Mouse (Mus musculus) heart, embryonic 16.5 days (tissue): ENCODE measurements around the gene Gdf2. TPM values are rescaled to one million over a fixed set of nuclear protein-coding genes. Genes with fewer than 3 reads are reported as not detected.

Experiments
- ATAC-seq: fragments of 200-750 bp; cut with Nextera tagmentation; replicated peaks from 2 replicates; pipeline ENCODE4 v1.8.0; 2017; ENCODE audit warnings: moderate number of reproducible peaks; ENCODE audit not compliant: insufficient read depth, low FRiP score; ENCODE audit errors: extremely low read depth
- H3K27ac ChIP-seq: fragments of 300-500 bp; sonication (generic); 2 replicates; pipeline ENCODE4 v1.5.1; 2014; ENCODE audit warnings: mild to moderate bottlenecking, low read length, control low read depth, moderate library complexity
- H3K27me3 ChIP-seq: fragments of 300-500 bp; sonication (generic); 2 replicates; pipeline ENCODE4 v1.6.1; 2014; ENCODE audit warnings: low read length, mixed read lengths; ENCODE audit not compliant: control insufficient read depth, insufficient read depth
- H3K36me3 ChIP-seq: fragments of 300-500 bp; sonication (generic); 2 replicates; pipeline ENCODE4 v1.6.1; 2014; ENCODE audit not compliant: control insufficient read depth, insufficient read depth
- H3K4me1 ChIP-seq: fragments of 300-500 bp; sonication (generic); 2 replicates; pipeline ENCODE4 v1.6.1; 2014; ENCODE audit warnings: low read length, mixed read lengths; ENCODE audit not compliant: control insufficient read depth, insufficient read depth
- H3K4me2 ChIP-seq: fragments of 300-500 bp; sonication (generic); 2 replicates; pipeline ENCODE4 v1.6.1; 2014; ENCODE audit warnings: low read depth, mild to moderate bottlenecking, control low read depth, low read length
- H3K4me3 ChIP-seq: fragments of 300-500 bp; sonication (generic); 2 replicates; pipeline ENCODE4 v1.5.1; 2014; ENCODE audit warnings: mild to moderate bottlenecking, control low read depth, low read length
- H3K9ac ChIP-seq: fragments of 300-500 bp; sonication (generic); 2 replicates; pipeline ENCODE4 v1.6.1; 2014; ENCODE audit warnings: low read length, control low read depth
- H3K9me3 ChIP-seq: fragments of 300-500 bp; sonication (generic); replicated peaks from 2 replicates; pipeline ENCODE4 v1.6.1; 2016; ENCODE audit warnings: low read length; ENCODE audit not compliant: control insufficient read depth
- WGBS: fragments of 180-500 bp; shearing (Covaris S2); extraction: QIAGEN DNeasy Blood & Tissue Kit; methylation state at CpG from one replicate; pipeline ENCODE4 v1.1.7; 2014; 5-methylcytosine and 5-hydroxymethylcytosine counted together
- polyA plus RNA-seq: library from polyadenylated mRNA; unstranded; fragments of >200 nt; fragmentation: Nextera tagmentation; extraction: Ambion mirVana; gene quantifications from 2 replicates; pipeline ENCODE4 v1.2.1, GENCODE M21; 2015

The Gdf2 gene
- polyA plus RNA-seq, 1 experiment from 2014 or later, result 0.20 TPM

DNA sequence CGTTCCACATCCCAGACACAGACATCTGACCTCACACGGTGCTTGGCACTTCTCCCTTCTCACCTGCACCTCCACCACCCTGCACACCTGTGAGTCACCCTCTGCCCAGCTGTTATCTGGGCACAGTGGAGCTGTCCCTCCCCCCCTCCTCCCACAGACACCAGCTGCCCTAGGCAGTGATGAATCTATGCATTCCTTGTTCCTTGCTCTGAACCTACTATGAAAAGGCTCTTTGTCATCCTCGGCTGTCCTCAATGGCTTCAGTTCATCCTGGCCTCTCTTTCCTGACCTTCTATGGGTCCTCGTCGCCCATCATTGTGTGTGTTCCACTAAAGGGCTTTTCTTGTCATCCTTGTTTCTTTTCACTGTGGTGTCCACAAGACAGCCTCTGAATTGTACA, 33.9 kb downstream of the Gdf2 start:
- no peak overlapping the region for H3K4me2 ChIP-seq
- H3K36me3 ChIP-seq, result no peaks in the 10 kb centered on the region
- no peak overlapping the region for H3K4me3 ChIP-seq
- no peaks in the 10 kb centered on the region for H3K9me3 ChIP-seq
- whole genome bisulfite sequencing, result 63% methylated on average over 5 of the region's 5 CpGs
- H3K27ac ChIP-seq, result no peak overlapping the region
- H3K9ac ChIP-seq, result no peak overlapping the region
- no peak for ATAC-seq
- no peaks in the 10 kb centered on the region; the same call in 1 of the 2 replicates for H3K4me1 ChIP-seq
- peaks cover 10% of the 10 kb centered on the region for H3K27me3 ChIP-seq

GRCm38 (mm10) chr14:33977748-33978147, 36.9 kb downstream of the Gdf2 start:
- H3K9me3 ChIP-seq, result no peaks in the 10 kb centered on the region
- H3K27me3 ChIP-seq, result peaks cover 10% of the 10 kb centered on the region
- H3K4me3 ChIP-seq, result no peak overlapping the region
- H3K27ac ChIP-seq, result no peak overlapping the region
- no peaks in the 10 kb centered on the region for H3K36me3 ChIP-seq
- H3K4me1 ChIP-seq, result no peaks in the 10 kb centered on the region; the same call in 1 of the 2 replicates
- no peak overlapping the region for H3K4me2 ChIP-seq
- 41% methylated on average over 7 of the region's 7 CpGs for WGBS
- ATAC-seq, result no peak
- H3K9ac ChIP-seq, result no peak overlapping the region

DNA sequence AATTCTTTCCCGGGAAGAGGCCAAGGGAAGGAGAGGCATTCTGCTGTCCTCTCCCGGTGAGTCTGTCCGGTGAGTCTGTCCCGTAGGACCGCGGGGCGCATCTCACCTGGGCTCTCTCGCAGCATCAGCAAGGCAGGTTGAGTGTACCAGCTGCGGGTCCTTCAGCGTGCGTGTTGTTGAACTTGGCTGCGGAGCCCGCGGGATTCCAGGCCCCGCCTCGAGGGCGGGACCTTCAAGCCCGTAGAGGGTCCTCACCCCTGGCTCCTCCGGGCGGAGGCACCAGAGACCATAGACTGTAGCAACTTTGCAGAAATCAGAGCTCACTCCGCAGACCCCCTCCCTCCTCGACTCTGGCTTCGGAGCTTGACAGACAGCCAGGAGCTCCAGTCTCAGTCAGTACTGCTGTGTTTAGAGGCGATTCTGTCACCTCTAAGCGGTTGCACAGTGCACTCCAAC, 37.8 kb downstream of the Gdf2 start, which contains the start of gene Zfp488:
Zfp488 (minus strand) TSS at position 161 of the 456 bp plus-strand sequence.
- Histone ChIP-seq H3K36me3 (no peaks in the 10 kb centered on the region), H3K4me2 (peak within 1 kb of the TSS; percentile 69), H3K4me3 (peak within 1 kb of the TSS; percentile 43), H3K9ac (no peak within 1 kb of the TSS), H3K27ac (no peak within 1 kb of the TSS), H3K27me3 (peaks cover 10% of the 10 kb centered on the region), H3K4me1 (no peaks in the 10 kb centered on the region; the same call in 1 of the 2 replicates), H3K9me3 (no peaks in the 10 kb centered on the region)
- no peak for ATAC-seq
- under 1% methylated on average over 25 of the region's 25 CpGs for WGBS

DNA sequence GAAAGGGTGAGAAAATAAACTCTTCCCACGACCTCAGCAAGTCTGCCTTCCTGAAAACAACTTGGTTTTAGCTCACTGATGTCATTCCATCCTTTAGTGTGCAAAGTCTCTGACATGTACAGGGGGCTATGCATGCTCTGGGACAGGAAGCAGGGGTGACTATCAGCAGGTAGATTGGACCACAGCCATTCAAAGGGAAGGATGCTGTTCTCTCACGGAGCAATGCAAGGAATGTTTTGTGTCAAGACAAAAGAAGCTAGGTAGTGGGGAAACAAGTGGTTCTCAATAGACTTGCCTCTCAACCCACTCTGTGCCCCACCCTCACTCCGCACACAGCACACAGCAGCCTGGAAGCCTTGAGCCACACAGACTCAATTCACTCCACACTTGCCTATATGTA, 48.4 kb downstream of the Gdf2 start:
- no peak for ATAC-seq
- no peak overlapping the region for H3K4me2 ChIP-seq
- H3K9ac ChIP-seq, result no peak overlapping the region
- no peaks in the 10 kb centered on the region for H3K27me3 ChIP-seq
- H3K36me3 ChIP-seq, result no peaks in the 10 kb centered on the region
- no peak overlapping the region for H3K4me3 ChIP-seq
- H3K27ac ChIP-seq, result no peak overlapping the region
- 44% methylated on average over 3 of the region's 3 CpGs for WGBS
- H3K4me1 ChIP-seq, result 0 out of 2 replicates have a peak, but pooled peaks cover 2% of the 10 kb centered on the region
- H3K9me3 ChIP-seq, result no peaks in the 10 kb centered on the region

DNA sequence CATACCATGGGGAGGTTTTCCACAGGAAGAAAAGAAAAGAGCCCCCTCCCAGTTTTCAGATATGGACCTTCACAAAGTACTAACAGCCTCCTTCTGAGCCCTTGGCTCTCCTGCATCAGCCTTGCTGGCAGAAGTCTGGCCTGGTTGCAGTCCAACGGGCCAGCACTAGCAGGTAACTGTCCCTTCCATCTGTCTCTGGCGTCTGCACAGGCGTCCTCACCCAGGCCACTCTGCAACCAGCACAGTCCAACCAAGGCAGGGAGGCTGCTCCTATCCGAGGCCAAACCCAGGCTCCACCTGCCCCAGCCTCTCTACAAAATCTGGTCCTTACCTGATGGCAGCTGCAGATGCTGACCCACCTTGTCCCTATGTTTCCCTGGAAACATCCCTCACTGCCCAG, 51.1 kb downstream of the Gdf2 start:
- H3K27ac ChIP-seq, result no peak overlapping the region
- H3K27me3 ChIP-seq, result no peaks in the 10 kb centered on the region
- ATAC-seq, result no peak
- 60% methylated on average over 4 of the region's 4 CpGs for WGBS
- H3K9me3 ChIP-seq, result no peaks in the 10 kb centered on the region
- no peak overlapping the region for H3K9ac ChIP-seq
- H3K4me3 ChIP-seq, result no peak overlapping the region
- H3K4me2 ChIP-seq, result no peak overlapping the region
- no peaks in the 10 kb centered on the region for H3K36me3 ChIP-seq
- H3K4me1 ChIP-seq, result 0 out of 2 replicates have a peak, but pooled peaks cover 2% of the 10 kb centered on the region

DNA sequence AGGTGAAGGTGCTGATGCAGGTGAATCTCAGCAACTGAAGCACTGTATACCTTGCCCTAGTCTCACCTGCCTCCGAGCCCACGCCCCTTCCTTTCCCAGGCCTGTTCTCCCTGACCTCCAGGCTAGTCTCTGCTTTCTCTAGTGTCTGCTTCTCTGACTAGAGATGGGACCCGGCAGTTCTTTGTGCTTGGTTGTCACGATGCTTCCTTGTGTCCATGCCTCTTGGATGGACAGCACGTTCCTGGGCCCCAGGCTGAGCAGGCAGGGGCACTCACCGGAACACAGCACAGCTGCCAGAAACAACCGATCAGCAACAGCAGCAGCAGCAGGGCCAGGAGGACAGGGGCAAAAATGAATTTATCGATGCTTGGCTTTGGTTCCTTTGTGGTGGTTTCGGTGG, 52.2 kb downstream of the Gdf2 start:
- 90% methylated on average over 9 of the region's 9 CpGs for WGBS
- Histone ChIP-seq H3K9ac (no peak overlapping the region), H3K4me2 (no peak overlapping the region), H3K4me3 (no peak overlapping the region), H3K4me1 (0 out of 2 replicates have a peak, but pooled peaks cover 2% of the 10 kb centered on the region), H3K36me3 (no peaks in the 10 kb centered on the region), H3K9me3 (no peaks in the 10 kb centered on the region), H3K27ac (no peak overlapping the region), H3K27me3 (no peaks in the 10 kb centered on the region)
- no peak for ATAC-seq

GRCm38 (mm10) chr14:33993521-33994289, 52.9 kb downstream of the Gdf2 start:
- Histone ChIP-seq H3K36me3 (no peaks in the 10 kb centered on the region), H3K4me2 (no peak overlapping the region), H3K27ac (no peak overlapping the region), H3K27me3 (no peaks in the 10 kb centered on the region), H3K4me1 (0 out of 2 replicates have a peak, but pooled peaks cover 2% of the 10 kb centered on the region), H3K9me3 (no peaks in the 10 kb centered on the region), H3K4me3 (no peak overlapping the region), H3K9ac (no peak overlapping the region)
- peak; percentile 45 for ATAC-seq
- WGBS, result 80% methylated on average over 6 of the region's 6 CpGs

Other genes starting within 250 kb of the Gdf2 start
- 6.2 and 7.4 TPM in 2 replicates for gene Gdf10, start 17.5 kb upstream of the Gdf2 start, polyA plus RNA-seq
- gene Rbp3, start 13.0 kb downstream of the Gdf2 start, polyA plus RNA-seq, result 0.03 TPM in 1 of 2 replicates, not detected in the other
- gene Zfp488, start 37.7 kb downstream of the Gdf2 start, polyA plus RNA-seq, result 0.04 TPM in 1 of 2 replicates, not detected in the other
- gene Gm30083, start 74.1 kb downstream of the Gdf2 start, polyA plus RNA-seq, result not detected in 2 replicates
- gene Gm5460, start 75.7 kb downstream of the Gdf2 start, polyA plus RNA-seq, result not detected in 2 replicates
- not detected in 2 replicates for gene Antxrl, start 111.7 kb downstream of the Gdf2 start, polyA plus RNA-seq
- 5.2 and 5.3 TPM in 2 replicates for gene Anxa8, start 144.9 kb downstream of the Gdf2 start, polyA plus RNA-seq
- gene A630023A22Rik, start 161.7 kb downstream of the Gdf2 start, polyA plus RNA-seq, result 0.12 TPM in 1 of 2 replicates, not detected in the other
- gene Npy4r, start 211.4 kb downstream of the Gdf2 start, polyA plus RNA-seq, result 0.07 TPM in 1 of 2 replicates, not detected in the other